27 mouse cellular contexts compared by ENCODE assay signal in the genomic region with DNA sequence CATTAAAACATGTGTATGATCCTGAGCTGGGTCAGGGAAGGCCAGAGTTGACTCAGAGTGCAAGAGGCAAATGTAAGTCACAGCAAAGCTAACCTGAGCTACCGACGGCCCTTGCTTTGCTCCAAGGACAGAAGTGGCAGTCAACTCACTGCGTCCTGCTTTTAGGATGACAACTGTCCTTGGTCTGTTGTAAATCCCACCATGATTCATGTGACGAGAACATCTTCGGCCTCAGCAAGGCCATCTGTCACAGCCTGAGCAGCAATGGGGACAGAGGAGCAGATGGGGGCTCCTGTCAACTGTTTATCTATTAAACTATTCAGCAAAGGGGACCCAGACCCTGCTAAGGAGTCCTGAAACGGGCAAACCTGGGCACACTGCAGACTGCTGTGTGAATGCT. TPM values are rescaled to one million over a fixed set of nuclear protein-coding genes. Genes with fewer than 3 reads are reported as not detected.
DNase-seq lines count a peak whose midpoint lies in the region; ATAC-seq and TF ChIP-seq lines count a peak whose summit lies in the region.
"Had no signal": no experiment of that assay in that cellular context is flagged by ENCODE, and none has a peak within 500 bp of the region (broad histone marks: within the 10 kb centered on the region; RNA-seq: fewer than 3 reads in every experiment).

No protein-coding gene starts in this region.

- no peak for ATAC-seq in lung, postnatal 0 days
- no peak for ATAC-seq in hindbrain, embryonic 12.5 days (ENCODE audit: low FRiP score)
- ATAC-seq: forebrain, embryonic 14.5 days; forebrain, postnatal 0 days; hindbrain, embryonic 16.5 days; intestine, embryonic 15.5 days; Patski had no signal

- TF ChIP-seq EP300 in lung, postnatal 0 days (IDR thresholded peaks at IDR 0.05), result no peak

- TF ChIP-seq POLR2A in bone marrow, adult 2 months (IDR thresholded peaks at IDR 0.05; ENCODE audit: borderline replicate concordance, control insufficient read depth, low read depth, low read length), result no peak

- no peaks in the 10 kb centered on the region for H3K36me3 ChIP-seq in lung, postnatal 0 days (ENCODE audit: insufficient read depth, low read length)
- H3K36me3 ChIP-seq in hindbrain, embryonic 12.5 days, result peaks cover 7% of the 10 kb centered on the region; the same call in 1 of the 2 replicates
- H3K36me3 ChIP-seq: embryonic facial prominence, embryonic 12.5 days; embryonic facial prominence, embryonic 15.5 days; G1E; intestine, embryonic 15.5 days had no signal

- no peak overlapping the region for H3K9ac ChIP-seq in lung, postnatal 0 days (replicated peaks; ENCODE audit: low read depth)
- H3K9ac ChIP-seq in hindbrain, embryonic 12.5 days, result no peak overlapping the region
- H3K9ac ChIP-seq: embryonic facial prominence, embryonic 12.5 days; embryonic facial prominence, embryonic 15.5 days; forebrain, postnatal 0 days; hindbrain, embryonic 13.5 days; intestine, embryonic 15.5 days had no signal

- H3K27me3 ChIP-seq in lung, postnatal 0 days (replicated peaks; ENCODE audit: insufficient read depth, low read length), result no peaks in the 10 kb centered on the region
- no peaks in the 10 kb centered on the region for H3K27me3 ChIP-seq in hindbrain, embryonic 12.5 days
- H3K27me3 ChIP-seq: CH12.LX; embryonic facial prominence, embryonic 12.5 days; embryonic facial prominence, embryonic 15.5 days; hindbrain, embryonic 13.5 days; intestine, embryonic 15.5 days; Patski had no signal

- 0 out of 2 replicates have a peak overlapping the region, but pooled peaks have one; percentile 17 for H3K27ac ChIP-seq in bone marrow, adult 2 months (ENCODE audit: control insufficient read depth, insufficient read depth, low read depth, low read length, poor library complexity)
- no peak overlapping the region for H3K27ac ChIP-seq in lung, postnatal 0 days (ENCODE audit: low read length)
- no peak overlapping the region for H3K27ac ChIP-seq in hindbrain, embryonic 12.5 days
- H3K27ac ChIP-seq: embryonic facial prominence, embryonic 12.5 days; embryonic facial prominence, embryonic 15.5 days; gastrocnemius, adult 2 months; heart, adult 2 months; hindbrain, embryonic 13.5 days; intestine, embryonic 15.5 days had no signal

- peak; percentile 70 for DNase-seq in adrenal gland, adult 2 months
- DNase-seq in adrenal gland, postnatal 4 days (ENCODE audit: low spot score in 2 of 2), result no peak
- DNase-seq in adrenal gland, adult 8-10 months, result peak; percentile 54
- DNase-seq in adrenal gland, postnatal 14 days, result peak; percentile 47
- DNase-seq in lung, postnatal 0 days (ENCODE audit: low spot score), result no peak
- DNase-seq: B cell, adult 2 months; cerebellum, adult 11 months; cerebellum, adult 2 months; cerebellum, adult 9-11 months; cerebellum, postnatal 25 days; forebrain, postnatal 0 days; gastrocnemius, adult 2 months; gastrocnemius, postnatal 14 days; heart, adult 2 months; kidney, adult 11 months had no signal

- no peak for TF ChIP-seq CTCF in bone marrow, adult 2 months (IDR thresholded peaks at IDR 0.05; ENCODE audit: control insufficient read depth, insufficient read depth, low read length)
- no peak for TF ChIP-seq CTCF in lung, postnatal 0 days (IDR thresholded peaks at IDR 0.05)

- 85% methylated on average over 6 of the region's 6 CpGs for WGBS in bone marrow, adult 2 months
- WGBS in lung, postnatal 0 days, result 87% methylated on average over 6 of the region's 6 CpGs
- WGBS in hindbrain, embryonic 12.5 days, result 88% methylated on average over 6 of the region's 6 CpGs

- peaks cover 7% of the 10 kb centered on the region for H3K4me1 ChIP-seq in bone marrow, adult 2 months (ENCODE audit: control insufficient read depth, insufficient read depth, low read length)
- no peaks in the 10 kb centered on the region for H3K4me1 ChIP-seq in lung, postnatal 0 days (ENCODE audit: insufficient read depth, low read depth, low read length)
- no peaks in the 10 kb centered on the region for H3K4me1 ChIP-seq in hindbrain, embryonic 12.5 days
- H3K4me1 ChIP-seq: embryonic facial prominence, embryonic 12.5 days; embryonic facial prominence, embryonic 15.5 days; intestine, embryonic 15.5 days had no signal

- no peak overlapping the region for H3K4me2 ChIP-seq in lung, postnatal 0 days (replicated peaks; ENCODE audit: low read depth, low read length)
- H3K4me2 ChIP-seq in hindbrain, embryonic 12.5 days (replicated peaks), result no peak overlapping the region
- H3K4me2 ChIP-seq: embryonic facial prominence, embryonic 12.5 days; embryonic facial prominence, embryonic 15.5 days; heart, embryonic 11.5 days; hindbrain, embryonic 13.5 days; intestine, embryonic 15.5 days had no signal

- H3K4me3 ChIP-seq in bone marrow, adult 2 months (replicated peaks; ENCODE audit: control insufficient read depth, low read depth, low read length), result no peak overlapping the region
- H3K4me3 ChIP-seq in lung, postnatal 0 days (ENCODE audit: low read depth, low read length), result no peak overlapping the region
- no peak overlapping the region for H3K4me3 ChIP-seq in hindbrain, embryonic 12.5 days
- H3K4me3 ChIP-seq: embryonic facial prominence, embryonic 12.5 days; embryonic facial prominence, embryonic 15.5 days; gastrocnemius, adult 2 months; heart, adult 2 months; hindbrain, embryonic 13.5 days; intestine, embryonic 15.5 days had no signal

- no peaks in the 10 kb centered on the region for H3K9me3 ChIP-seq in lung, postnatal 0 days (ENCODE audit: low read length)
- H3K9me3 ChIP-seq in hindbrain, embryonic 12.5 days (replicated peaks), result no peaks in the 10 kb centered on the region
- H3K9me3 ChIP-seq: embryonic facial prominence, embryonic 12.5 days; embryonic facial prominence, embryonic 15.5 days; G1E; hindbrain, embryonic 13.5 days; intestine, embryonic 15.5 days had no signal

RNA-seq across cellular contexts. Expression of gene Map3k9, which starts 15.6 kb away (rescaled TPM):
- 1 to 10 TPM in 1 of 2 experiments, under 1 TPM in 1; 0.81 to 4.2 TPM for total RNA-seq in adrenal gland, adult 2 months (2021)
- 1.3 and 2.1 TPM in 2 replicates for polyA plus RNA-seq in adrenal gland, adult 2 months (2012; rRNA removed)
- 1 to 10 TPM; 3.6 to 5.2 TPM for total RNA-seq in adrenal gland, postnatal 4 days (2021)
- 1 to 10 TPM; 1.6 to 9.7 (median 5.5) TPM for total RNA-seq in adrenal gland, adult 8-10 months (2022)
- total RNA-seq in adrenal gland, postnatal 14 days (2021), result 1.0 and 2.0 TPM in 2 replicates
- 3.9 and 5.7 TPM in 2 replicates for polyA plus RNA-seq in bone marrow, adult 2 months (2011; ENCODE audit: insufficient read depth, insufficient read length, low replicate concordance, missing spikeins)
- polyA plus RNA-seq in lung, postnatal 0 days (2015; fragmentation: Nextera tagmentation; extraction: Ambion mirVana), result 3.3 and 3.6 TPM in 2 replicates
- polyA plus RNA-seq in hindbrain, embryonic 12.5 days (2016; fragmentation: Nextera tagmentation; extraction: Ambion mirVana), result 8.3 and 9.1 TPM in 2 replicates
- polyA plus RNA-seq: G1E had no signal

Comparison
In these comparisons a context has a peak if more than half of its experiments do, and no peak if none do; other contexts are left out.
1. DNase-seq: peak in adrenal gland, adult 2 months (single experiment), adrenal gland, adult 8-10 months (single experiment) and adrenal gland, postnatal 14 days (single experiment); none in adrenal gland, postnatal 4 days (0 of 2) and lung, postnatal 0 days (single experiment).